Mouse (Mus musculus): ENCODE measurements at regions not wholly inside any gene's neighbourhood (a gene's known extent, or its start where the extent isn't known, plus 50 kb on each side); places are given as distances from the start of the nearest gene placed in this dataset.

DNA sequence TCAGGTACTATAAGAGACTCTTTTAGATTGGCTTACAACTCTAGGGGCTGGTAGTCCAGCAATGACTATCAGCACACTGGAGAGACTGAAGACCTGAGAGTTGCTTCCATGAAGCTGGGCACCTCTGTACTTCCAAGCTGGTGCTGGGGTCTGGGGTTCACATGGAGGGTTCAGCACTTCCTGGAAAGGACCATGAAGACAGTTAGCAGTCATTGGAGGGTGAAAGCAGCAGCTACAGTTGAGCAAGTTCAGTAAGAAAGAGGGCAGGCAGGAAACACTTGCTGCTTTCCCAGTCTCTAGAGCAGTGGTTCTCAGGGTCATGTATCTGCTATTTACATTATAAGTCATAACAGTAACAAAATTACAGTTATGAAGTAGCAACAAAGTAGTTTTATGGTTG is 384.3 kb upstream of the Satb1 start:
- in situ Hi-C loops (cut with MboI; ENCODE audit: low pct_ligation_motif_present, low pct_unique_long_range_greater_than_20kb, low sequenced_read_pairs) (no loop called here), dilution Hi-C loops (cut with MboI; ENCODE audit: extremely low pct_ligation_motif_present, extremely low pct_unique_long_range_greater_than_20kb, low sequenced_read_pairs) (no loop called here)
- H3K27ac ChIP-seq (ENCODE audit: insufficient read depth, low read depth) = no peak overlapping the region
- no peaks in the 10 kb centered on the region for H3K36me3 ChIP-seq (replicated peaks in 1 of 2; ENCODE audit: control insufficient read depth in 1 of 2, insufficient read depth in 1 of 2, low read length in 1 of 2)
- no peak for DNase-seq (ENCODE audit: extremely low read depth)
- peaks cover 47% of the 10 kb centered on the region for H3K9me3 ChIP-seq (replicated peaks; ENCODE audit: low read length)
- no peaks in the 10 kb centered on the region for H3K79me2 ChIP-seq (replicated peaks; ENCODE audit: control insufficient read depth, extremely low read depth, insufficient read depth, poor library complexity, severe bottlenecking)
- no peak overlapping the region for H3K9ac ChIP-seq (ENCODE audit: insufficient read depth, low read depth)
- H3K27me3 ChIP-seq (replicated peaks) = no peaks in the 10 kb centered on the region
- no peak overlapping the region for H3K4me3 ChIP-seq (replicated peaks in 1 of 3; ENCODE audit: low read depth in 2 of 3, low read length in 2 of 3, poor library complexity in 1 of 3)
- H3K4me2 ChIP-seq (ENCODE audit: insufficient read depth, low read depth, poor library complexity, severe bottlenecking) = no peak overlapping the region
- no peak for TF ChIP-seq TCF12 (IDR thresholded peaks at IDR 0.05; ENCODE audit: low read depth, low read length)
- TF ChIP-seq RAD21 (IDR thresholded peaks at IDR 0.05; ENCODE audit: low read depth, low read length) = no peak
- no peak for TF ChIP-seq USF2 (conservative IDR thresholded peaks at IDR 0.05; ENCODE audit: low read depth, low read length)
- no peak for TF ChIP-seq CHD1 (IDR thresholded peaks at IDR 0.05; ENCODE audit: low read depth, low read length)
- no peak for TF ChIP-seq JUND (conservative IDR thresholded peaks at IDR 0.05; ENCODE audit: low read depth, low read length)
- TF ChIP-seq JUN (IDR thresholded peaks at IDR 0.05; ENCODE audit: insufficient read depth, low read depth, low read length) = no peak
- no peak for TF ChIP-seq GABPA (IDR thresholded peaks at IDR 0.05; ENCODE audit: insufficient replicate concordance, low read depth, low read length)
- no peak for TF ChIP-seq MAFK (IDR thresholded peaks at IDR 0.05; ENCODE audit: insufficient replicate concordance, low read length)
- TF ChIP-seq ZMIZ1 (IDR thresholded peaks at IDR 0.05; ENCODE audit: low read depth, low read length) = no peak
- no peak for TF ChIP-seq ZKSCAN1 (IDR thresholded peaks at IDR 0.05; ENCODE audit: borderline replicate concordance, low read depth, low read length)
- TF ChIP-seq MAZ (IDR thresholded peaks at IDR 0.05; ENCODE audit: low read depth, low read length) = no peak
- no peak for TF ChIP-seq IRF4 (IDR thresholded peaks at IDR 0.05; ENCODE audit: low read depth, low read length)
- no peak for TF ChIP-seq CHD2 (IDR thresholded peaks at IDR 0.05; ENCODE audit: low read length)
- no peak for TF ChIP-seq SMC3 (IDR thresholded peaks at IDR 0.05; ENCODE audit: low read depth, low read length)
- TF ChIP-seq CTCF (conservative IDR thresholded peaks at IDR 0.05 in 1 of 2, IDR thresholded peaks at IDR 0.05 in 1 of 2; ENCODE audit: low read depth in 2 of 2, low read length in 2 of 2) = no peak
- no peaks in the 10 kb centered on the region for H3K4me1 ChIP-seq (ENCODE audit: control insufficient read depth in 1 of 2, insufficient read depth in 2 of 2)

DNA sequence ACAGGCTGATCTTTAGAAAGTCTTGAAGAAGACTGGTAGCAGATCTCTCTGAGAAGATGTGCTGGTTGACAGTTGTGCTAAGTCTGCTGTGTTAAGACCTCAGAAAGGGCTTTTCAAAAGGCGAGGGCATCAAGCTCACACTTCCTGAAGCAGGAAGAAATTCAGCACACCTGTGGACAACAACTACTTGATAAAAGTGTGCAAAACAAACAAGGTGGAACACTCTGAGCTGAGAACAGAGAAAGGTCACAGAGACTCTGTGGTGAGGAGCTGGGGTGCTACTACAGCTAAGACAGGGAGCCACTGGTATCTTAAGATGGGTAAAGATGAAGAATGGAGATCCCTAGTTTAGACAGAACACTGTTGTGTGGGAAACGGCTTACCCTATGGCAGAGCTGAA is 379.9 kb upstream of the Satb1 start:
- Histone ChIP-seq H3K4me2 (ENCODE audit: insufficient read depth, low read depth, poor library complexity, severe bottlenecking) (no peak overlapping the region), H3K4me3 (replicated peaks in 1 of 3; ENCODE audit: low read depth in 2 of 3, low read length in 2 of 3, poor library complexity in 1 of 3) (no peak overlapping the region), H3K4me1 (ENCODE audit: control insufficient read depth in 1 of 2, insufficient read depth in 2 of 2) (no peaks in the 10 kb centered on the region), H3K36me3 (replicated peaks in 1 of 2; ENCODE audit: control insufficient read depth in 1 of 2, insufficient read depth in 1 of 2, low read length in 1 of 2) (no peaks in the 10 kb centered on the region), H3K27ac (ENCODE audit: insufficient read depth, low read depth) (no peak overlapping the region), H3K9ac (ENCODE audit: insufficient read depth, low read depth) (no peak overlapping the region), H3K9me3 (replicated peaks; ENCODE audit: low read length) (peaks cover 55% of the 10 kb centered on the region), H3K79me2 (replicated peaks; ENCODE audit: control insufficient read depth, extremely low read depth, insufficient read depth, poor library complexity, severe bottlenecking) (no peaks in the 10 kb centered on the region), H3K27me3 (replicated peaks) (no peaks in the 10 kb centered on the region)
- no peak for DNase-seq (ENCODE audit: extremely low read depth)
- in situ Hi-C loops (cut with MboI; ENCODE audit: low pct_ligation_motif_present, low pct_unique_long_range_greater_than_20kb, low sequenced_read_pairs) = no loop called here
- no peak for TF ChIP-seq CHD2 (IDR thresholded peaks at IDR 0.05; ENCODE audit: low read length)
- TF ChIP-seq TCF12 (IDR thresholded peaks at IDR 0.05; ENCODE audit: low read depth, low read length) = no peak
- no peak for TF ChIP-seq ZNF384 (IDR thresholded peaks at IDR 0.05; ENCODE audit: low read depth, low read length)
- no peak for TF ChIP-seq HCFC1 (IDR thresholded peaks at IDR 0.05; ENCODE audit: low read depth, low read length)
- TF ChIP-seq MYC (IDR thresholded peaks at IDR 0.05; ENCODE audit: low read depth, low read length) = no peak
- no peak for TF ChIP-seq MAFK (IDR thresholded peaks at IDR 0.05; ENCODE audit: insufficient replicate concordance, low read length)
- TF ChIP-seq BHLHE40 (IDR thresholded peaks at IDR 0.05; ENCODE audit: low read depth, low read length) = no peak
- dilution Hi-C loops (cut with MboI; ENCODE audit: extremely low pct_ligation_motif_present, extremely low pct_unique_long_range_greater_than_20kb, low sequenced_read_pairs) = no loop called here

All from CH12.LX (cell line).